Mouse (Mus musculus): Measurements from ENCODE around the gene Plekha6. TPM values are rescaled to one million over a fixed set of nuclear protein-coding genes. Genes with fewer than 3 reads are reported as not detected.

Gene Plekha6
- polyA plus RNA-seq, 1 experiment from 2014 or later = 6.1 TPM

- H3K36me3 ChIP-seq (ENCODE audit: control insufficient read depth, insufficient read depth, low read length) = no peaks in the 10 kb centered on the region
- ATAC-seq (ENCODE audit: low FRiP score, low TSS enrichment) = no peak
- no peak overlapping the region for H3K4me2 ChIP-seq (replicated peaks; ENCODE audit: low read depth, low read length)
- no peak overlapping the region for H3K4me3 ChIP-seq (ENCODE audit: low read length)
- H3K9ac ChIP-seq (ENCODE audit: low read depth, low read length) = no peak overlapping the region
- H3K4me1 ChIP-seq (ENCODE audit: control insufficient read depth, insufficient read depth, low read length) = no peaks in the 10 kb centered on the region
- H3K27me3 ChIP-seq (ENCODE audit: control insufficient read depth, insufficient read depth, low read length) = no peaks in the 10 kb centered on the region
- H3K27ac ChIP-seq (ENCODE audit: low read depth, low read length) = no peak overlapping the region
- no peaks in the 10 kb centered on the region for H3K9me3 ChIP-seq (ENCODE audit: control insufficient read depth, low read length)
- 72% methylated on average over 12 of the region's 12 CpGs for WGBS
These were observed 123.9 kb downstream of the Plekha6 start for GRCm38 (mm10) chr1:133287880-133288279.

GRCm38 (mm10) chr1:133291888-133292287, 127.9 kb downstream of the Plekha6 start:
- ATAC-seq (ENCODE audit: low FRiP score, low TSS enrichment) = no peak
- Histone ChIP-seq H3K27ac (ENCODE audit: low read depth, low read length) (no peak overlapping the region), H3K4me1 (ENCODE audit: control insufficient read depth, insufficient read depth, low read length) (no peaks in the 10 kb centered on the region), H3K4me2 (replicated peaks; ENCODE audit: low read depth, low read length) (no peak overlapping the region), H3K9ac (ENCODE audit: low read depth, low read length) (no peak overlapping the region), H3K27me3 (ENCODE audit: control insufficient read depth, insufficient read depth, low read length) (no peaks in the 10 kb centered on the region), H3K9me3 (ENCODE audit: control insufficient read depth, low read length) (no peaks in the 10 kb centered on the region), H3K4me3 (ENCODE audit: low read length) (no peak overlapping the region), H3K36me3 (ENCODE audit: control insufficient read depth, insufficient read depth, low read length) (no peaks in the 10 kb centered on the region)
- WGBS = 84% methylated on average over 6 of the region's 6 CpGs

- Histone ChIP-seq H3K9me3 (ENCODE audit: control insufficient read depth, low read length) (no peaks in the 10 kb centered on the region), H3K4me2 (replicated peaks; ENCODE audit: low read depth, low read length) (no peak overlapping the region), H3K4me1 (ENCODE audit: control insufficient read depth, insufficient read depth, low read length) (no peaks in the 10 kb centered on the region), H3K27ac (ENCODE audit: low read depth, low read length) (no peak overlapping the region), H3K4me3 (ENCODE audit: low read length) (no peak overlapping the region), H3K36me3 (ENCODE audit: control insufficient read depth, insufficient read depth, low read length) (no peaks in the 10 kb centered on the region), H3K27me3 (ENCODE audit: control insufficient read depth, insufficient read depth, low read length) (no peaks in the 10 kb centered on the region), H3K9ac (ENCODE audit: low read depth, low read length) (no peak overlapping the region)
- no peak for ATAC-seq (ENCODE audit: low FRiP score, low TSS enrichment)
These were observed 128.6 kb downstream of the Plekha6 start for GRCm38 (mm10) chr1:133292608-133293007.

- Histone ChIP-seq H3K36me3 (ENCODE audit: control insufficient read depth, insufficient read depth, low read length) (no peaks in the 10 kb centered on the region), H3K9me3 (ENCODE audit: control insufficient read depth, low read length) (no peaks in the 10 kb centered on the region), H3K27ac (ENCODE audit: low read depth, low read length) (no peak overlapping the region), H3K4me1 (ENCODE audit: control insufficient read depth, insufficient read depth, low read length) (0 out of 2 replicates have a peak, but pooled peaks cover 8% of the 10 kb centered on the region), H3K4me2 (replicated peaks; ENCODE audit: low read depth, low read length) (no peak overlapping the region), H3K9ac (ENCODE audit: low read depth, low read length) (no peak overlapping the region), H3K27me3 (ENCODE audit: control insufficient read depth, insufficient read depth, low read length) (peaks cover 3% of the 10 kb centered on the region), H3K4me3 (ENCODE audit: low read length) (no peak overlapping the region)
- ATAC-seq (ENCODE audit: low FRiP score, low TSS enrichment) = no peak
- 90% methylated on average over 9 of the region's 9 CpGs for WGBS
These were observed 132.4 kb downstream of the Plekha6 start for GRCm38 (mm10) chr1:133296376-133296775.

- 25% methylated on average over 14 of the region's 14 CpGs for WGBS
- Histone ChIP-seq H3K4me1 (ENCODE audit: control insufficient read depth, insufficient read depth, low read length) (0 out of 2 replicates have a peak, but pooled peaks cover 11% of the 10 kb centered on the region), H3K27me3 (ENCODE audit: control insufficient read depth, insufficient read depth, low read length) (peaks cover 3% of the 10 kb centered on the region), H3K4me3 (ENCODE audit: low read length) (peak overlapping the region; percentile 11; the same call in 1 of the 2 replicates), H3K9me3 (ENCODE audit: control insufficient read depth, low read length) (no peaks in the 10 kb centered on the region), H3K4me2 (replicated peaks; ENCODE audit: low read depth, low read length) (peak overlapping the region; percentile 24; the same call in 1 of the 2 replicates), H3K9ac (ENCODE audit: low read depth, low read length) (no peak overlapping the region), H3K36me3 (ENCODE audit: control insufficient read depth, insufficient read depth, low read length) (no peaks in the 10 kb centered on the region), H3K27ac (ENCODE audit: low read depth, low read length) (no peak overlapping the region)
- ATAC-seq (ENCODE audit: low FRiP score, low TSS enrichment) = peak; percentile 45; the same call in 1 of the 2 replicates
These were observed 134.8 kb downstream of the Plekha6 start for GRCm38 (mm10) chr1:133298816-133299215.

- Histone ChIP-seq H3K4me1 (ENCODE audit: control insufficient read depth, insufficient read depth, low read length) (0 out of 2 replicates have a peak, but pooled peaks cover 11% of the 10 kb centered on the region), H3K9ac (ENCODE audit: low read depth, low read length) (no peak overlapping the region), H3K4me3 (ENCODE audit: low read length) (no peak overlapping the region), H3K27me3 (ENCODE audit: control insufficient read depth, insufficient read depth, low read length) (peaks cover 3% of the 10 kb centered on the region), H3K9me3 (ENCODE audit: control insufficient read depth, low read length) (no peaks in the 10 kb centered on the region), H3K27ac (ENCODE audit: low read depth, low read length) (no peak overlapping the region), H3K36me3 (ENCODE audit: control insufficient read depth, insufficient read depth, low read length) (no peaks in the 10 kb centered on the region), H3K4me2 (replicated peaks; ENCODE audit: low read depth, low read length) (no peak overlapping the region)
- 38% methylated on average over 3 of the region's 3 CpGs for WGBS
- ATAC-seq (ENCODE audit: low FRiP score, low TSS enrichment) = no peak
These were observed 138.5 kb downstream of the Plekha6 start for GRCm38 (mm10) chr1:133302540-133302939.

- no peaks in the 10 kb centered on the region for H3K9me3 ChIP-seq (ENCODE audit: control insufficient read depth, low read length)
- no peaks in the 10 kb centered on the region for H3K27me3 ChIP-seq (ENCODE audit: control insufficient read depth, insufficient read depth, low read length)
- 12% methylated on average over 4 of the region's 4 CpGs for WGBS
- H3K4me2 ChIP-seq (replicated peaks; ENCODE audit: low read depth, low read length) = no peak overlapping the region
- no peak; the same call in 1 of the 2 replicates for ATAC-seq (ENCODE audit: low FRiP score, low TSS enrichment)
- no peak overlapping the region for H3K4me3 ChIP-seq (ENCODE audit: low read length)
- no peak overlapping the region for H3K9ac ChIP-seq (ENCODE audit: low read depth, low read length)
- no peak overlapping the region for H3K27ac ChIP-seq (ENCODE audit: low read depth, low read length)
- no peaks in the 10 kb centered on the region for H3K36me3 ChIP-seq (ENCODE audit: control insufficient read depth, insufficient read depth, low read length)
- peaks cover 3% of the 10 kb centered on the region; the same call in 1 of the 2 replicates for H3K4me1 ChIP-seq (ENCODE audit: control insufficient read depth, insufficient read depth, low read length)
These were observed 142.8 kb downstream of the Plekha6 start for GRCm38 (mm10) chr1:133306842-133307241.

- Histone ChIP-seq H3K4me2 (replicated peaks; ENCODE audit: low read depth, low read length) (no peak overlapping the region), H3K27me3 (ENCODE audit: control insufficient read depth, insufficient read depth, low read length) (no peaks in the 10 kb centered on the region), H3K9ac (ENCODE audit: low read depth, low read length) (no peak overlapping the region), H3K4me1 (ENCODE audit: control insufficient read depth, insufficient read depth, low read length) (peaks cover 8% of the 10 kb centered on the region), H3K27ac (ENCODE audit: low read depth, low read length) (no peak overlapping the region), H3K36me3 (ENCODE audit: control insufficient read depth, insufficient read depth, low read length) (no peaks in the 10 kb centered on the region), H3K9me3 (ENCODE audit: control insufficient read depth, low read length) (no peaks in the 10 kb centered on the region), H3K4me3 (ENCODE audit: low read length) (no peak overlapping the region)
- ATAC-seq (ENCODE audit: low FRiP score, low TSS enrichment) = no peak
- WGBS = 14% methylated on average over 6 of the region's 6 CpGs
These were observed 143.3 kb downstream of the Plekha6 start for GRCm38 (mm10) chr1:133307318-133307717.

- peak within 1 kb of the TSS; percentile 25 for H3K4me3 ChIP-seq (ENCODE audit: low read length)
- no peaks in the 10 kb centered on the region for H3K36me3 ChIP-seq (ENCODE audit: control insufficient read depth, insufficient read depth, low read length)
- peak within 1 kb of the TSS; percentile 25 for H3K4me2 ChIP-seq (replicated peaks; ENCODE audit: low read depth, low read length)
- 37% methylated on average over 13 of the region's 14 CpGs for WGBS
- H3K27ac ChIP-seq (ENCODE audit: low read depth, low read length) = peak within 1 kb of the TSS; percentile 30; the same call in 1 of the 2 replicates
- peak within 1 kb of the TSS; percentile 34; the same call in 1 of the 2 replicates for H3K9ac ChIP-seq (ENCODE audit: low read depth, low read length)
- peaks cover 8% of the 10 kb centered on the region for H3K4me1 ChIP-seq (ENCODE audit: control insufficient read depth, insufficient read depth, low read length)
- no peaks in the 10 kb centered on the region for H3K9me3 ChIP-seq (ENCODE audit: control insufficient read depth, low read length)
- ATAC-seq (ENCODE audit: low FRiP score, low TSS enrichment) = 0 out of 2 replicates have a peak, but pooled peaks have one; percentile 46
- no peaks in the 10 kb centered on the region for H3K27me3 ChIP-seq (ENCODE audit: control insufficient read depth, insufficient read depth, low read length)
These were observed 145.8 kb downstream of the Plekha6 start, which contains the start of gene Golt1a for GRCm38 (mm10) chr1:133309652-133310267. Gene Golt1a, plus strand, starts transcription at chr1:133309800.

Data from kidney, embryonic 14.5 days (tissue).